Mouse (Mus musculus): ENCODE measurements at regions not wholly inside any gene's neighbourhood (a gene's known extent, or its start where the extent isn't known, plus 50 kb on each side); places are given as distances from the start of the nearest gene placed in this dataset.

- ATAC-seq (replicated peaks in 1 of 2; ENCODE audit: insufficient read depth in 1 of 2, low FRiP score in 2 of 2, low TSS enrichment in 1 of 2, low read depth in 1 of 2, poor library complexity in 2 of 2, severe bottlenecking in 2 of 2), result no peak
Measured at GRCm38 (mm10) chr7:83253432-83253831, 331.3 kb upstream of the Tmc3 start.

GRCm38 (mm10) chr7:83254411-83254810 is 330.3 kb upstream of the Tmc3 start:
- ATAC-seq (replicated peaks in 1 of 2; ENCODE audit: insufficient read depth in 1 of 2, low FRiP score in 2 of 2, low TSS enrichment in 1 of 2, low read depth in 1 of 2, poor library complexity in 2 of 2, severe bottlenecking in 2 of 2), result no peak

- no peak for ATAC-seq (replicated peaks in 1 of 2; ENCODE audit: insufficient read depth in 1 of 2, low FRiP score in 2 of 2, low TSS enrichment in 1 of 2, low read depth in 1 of 2, poor library complexity in 2 of 2, severe bottlenecking in 2 of 2)
Measured at GRCm38 (mm10) chr7:83256236-83256784, 328.4 kb upstream of the Tmc3 start.

GRCm38 (mm10) chr7:83258363-83258916 is 326.3 kb upstream of the Tmc3 start:
- no peak for ATAC-seq (replicated peaks in 1 of 2; ENCODE audit: insufficient read depth in 1 of 2, low FRiP score in 2 of 2, low TSS enrichment in 1 of 2, low read depth in 1 of 2, poor library complexity in 2 of 2, severe bottlenecking in 2 of 2)

GRCm38 (mm10) chr7:83261489-83261888 is 323.2 kb upstream of the Tmc3 start:
- ATAC-seq (replicated peaks in 1 of 2; ENCODE audit: insufficient read depth in 1 of 2, low FRiP score in 2 of 2, low TSS enrichment in 1 of 2, low read depth in 1 of 2, poor library complexity in 2 of 2, severe bottlenecking in 2 of 2), result no peak

GRCm38 (mm10) chr7:83289915-83290773 is 294.6 kb upstream of the Tmc3 start:
- no peak for ATAC-seq (replicated peaks in 1 of 2; ENCODE audit: insufficient read depth in 1 of 2, low FRiP score in 2 of 2, low TSS enrichment in 1 of 2, low read depth in 1 of 2, poor library complexity in 2 of 2, severe bottlenecking in 2 of 2)

- no peak for ATAC-seq (replicated peaks in 1 of 2; ENCODE audit: insufficient read depth in 1 of 2, low FRiP score in 2 of 2, low TSS enrichment in 1 of 2, low read depth in 1 of 2, poor library complexity in 2 of 2, severe bottlenecking in 2 of 2)
Measured at GRCm38 (mm10) chr7:83307112-83307511, 277.6 kb upstream of the Tmc3 start.

- no peak for ATAC-seq (replicated peaks in 1 of 2; ENCODE audit: insufficient read depth in 1 of 2, low FRiP score in 2 of 2, low TSS enrichment in 1 of 2, low read depth in 1 of 2, poor library complexity in 2 of 2, severe bottlenecking in 2 of 2)
Measured at GRCm38 (mm10) chr7:83312172-83312571, 272.6 kb upstream of the Tmc3 start.

- ATAC-seq (replicated peaks in 1 of 2; ENCODE audit: insufficient read depth in 1 of 2, low FRiP score in 2 of 2, low TSS enrichment in 1 of 2, low read depth in 1 of 2, poor library complexity in 2 of 2, severe bottlenecking in 2 of 2), result no peak
Measured at GRCm38 (mm10) chr7:83329809-83330412, 254.8 kb upstream of the Tmc3 start.

GRCm38 (mm10) chr7:83347103-83347754 is 237.5 kb upstream of the Tmc3 start:
- ATAC-seq (replicated peaks in 1 of 2; ENCODE audit: insufficient read depth in 1 of 2, low FRiP score in 2 of 2, low TSS enrichment in 1 of 2, low read depth in 1 of 2, poor library complexity in 2 of 2, severe bottlenecking in 2 of 2), result no peak

- ATAC-seq (replicated peaks in 1 of 2; ENCODE audit: insufficient read depth in 1 of 2, low FRiP score in 2 of 2, low TSS enrichment in 1 of 2, low read depth in 1 of 2, poor library complexity in 2 of 2, severe bottlenecking in 2 of 2), result no peak
Measured at GRCm38 (mm10) chr7:83369191-83369590, 215.5 kb upstream of the Tmc3 start.

GRCm38 (mm10) chr7:83369605-83370004 is 215.1 kb upstream of the Tmc3 start:
- no peak for ATAC-seq (replicated peaks in 1 of 2; ENCODE audit: insufficient read depth in 1 of 2, low FRiP score in 2 of 2, low TSS enrichment in 1 of 2, low read depth in 1 of 2, poor library complexity in 2 of 2, severe bottlenecking in 2 of 2)

- ATAC-seq (replicated peaks in 1 of 2; ENCODE audit: insufficient read depth in 1 of 2, low FRiP score in 2 of 2, low TSS enrichment in 1 of 2, low read depth in 1 of 2, poor library complexity in 2 of 2, severe bottlenecking in 2 of 2), result no peak
Measured at GRCm38 (mm10) chr7:83376826-83377225, 207.9 kb upstream of the Tmc3 start.

GRCm38 (mm10) chr7:83381381-83382181 is 203.1 kb upstream of the Tmc3 start:
- no peak for ATAC-seq (replicated peaks in 1 of 2; ENCODE audit: insufficient read depth in 1 of 2, low FRiP score in 2 of 2, low TSS enrichment in 1 of 2, low read depth in 1 of 2, poor library complexity in 2 of 2, severe bottlenecking in 2 of 2)

- no peak for ATAC-seq (replicated peaks in 1 of 2; ENCODE audit: insufficient read depth in 1 of 2, low FRiP score in 2 of 2, low TSS enrichment in 1 of 2, low read depth in 1 of 2, poor library complexity in 2 of 2, severe bottlenecking in 2 of 2)
Measured at GRCm38 (mm10) chr7:83382803-83383363, 201.8 kb upstream of the Tmc3 start.

- ATAC-seq (replicated peaks in 1 of 2; ENCODE audit: insufficient read depth in 1 of 2, low FRiP score in 2 of 2, low TSS enrichment in 1 of 2, low read depth in 1 of 2, poor library complexity in 2 of 2, severe bottlenecking in 2 of 2), result no peak
Measured at GRCm38 (mm10) chr7:83391388-83391787, 193.3 kb upstream of the Tmc3 start.

- ATAC-seq (replicated peaks in 1 of 2; ENCODE audit: insufficient read depth in 1 of 2, low FRiP score in 2 of 2, low TSS enrichment in 1 of 2, low read depth in 1 of 2, poor library complexity in 2 of 2, severe bottlenecking in 2 of 2), result no peak
Measured at GRCm38 (mm10) chr7:83392181-83392580, 192.5 kb upstream of the Tmc3 start.
